Mouse (Mus musculus): ENCODE data around the gene Nxnl2.

DNA sequence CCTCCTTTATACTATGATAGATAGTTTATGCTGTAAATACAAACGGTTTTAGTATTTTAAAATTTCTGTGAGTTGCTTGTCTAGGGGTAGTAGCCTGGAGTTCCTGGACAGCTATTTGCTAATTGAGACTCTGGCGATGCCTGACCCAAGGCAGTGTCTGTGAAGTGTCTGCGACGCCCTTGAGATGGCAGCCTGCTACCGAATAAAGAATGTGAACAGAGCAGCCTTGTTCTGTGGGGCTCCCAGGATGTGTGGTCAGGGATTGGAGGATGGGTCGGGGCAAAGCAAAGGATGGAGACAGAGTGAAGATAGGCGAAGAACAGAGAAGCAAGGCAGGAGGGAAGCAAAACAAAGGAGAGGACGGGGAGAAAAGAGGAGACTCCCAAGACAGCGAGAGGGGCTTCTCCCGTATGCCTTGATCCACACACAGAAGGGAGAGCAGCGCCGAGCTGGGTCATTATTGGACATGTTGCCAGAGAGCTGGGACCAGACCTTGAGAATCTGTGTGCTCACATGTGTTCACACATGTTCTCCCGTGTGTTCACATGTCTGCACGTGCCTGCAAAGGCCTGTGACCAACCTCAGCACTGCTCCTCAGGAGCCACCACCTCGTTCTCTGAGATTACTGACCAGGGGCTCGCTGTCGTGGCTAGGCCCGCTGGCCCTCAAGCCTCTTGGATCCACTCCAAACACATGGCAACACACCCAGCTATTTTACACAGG is 37.7 kb downstream of the Nxnl2 start:
- TF ChIP-seq GATA1 (IDR thresholded peaks at IDR 0.05; ENCODE audit: low read length) (no peak), TAL1 (IDR thresholded peaks at IDR 0.05; ENCODE audit: low read length) (no peak)
